Mouse (Mus musculus) lung, postnatal 0 days (tissue): Measurements from ENCODE around the gene Lrp2bp. TPM values are rescaled to one million over a fixed set of nuclear protein-coding genes. Genes with fewer than 3 reads are reported as not detected.

Experiments used
- ATAC-seq: fragments of 200-750 bp; cut with Nextera tagmentation; 2 replicates; pipeline ENCODE4 v1.8.0; 2017; ENCODE audit warnings: moderate library complexity
- DNase-seq: peaks from one replicate; pipeline ENCODE4 v3.0.0-alpha.2; 2016; ENCODE audit warnings: low spot score
- H3K27ac ChIP-seq: fragments of 300-500 bp; sonication (generic); 2 replicates; pipeline ENCODE4 v1.5.1; 2014; ENCODE audit warnings: antibody characterized with exemption, mild to moderate bottlenecking, low read length, mixed read lengths
- H3K27me3 ChIP-seq: fragments of 300-500 bp; sonication (generic); replicated peaks from 2 replicates; pipeline ENCODE4 v1.6.1; 2014; ENCODE audit warnings: low read length, mixed read lengths; ENCODE audit not compliant: insufficient read depth
- H3K36me3 ChIP-seq: fragments of 300-500 bp; sonication (generic); 2 replicates; pipeline ENCODE4 v1.6.1; 2014; ENCODE audit warnings: low read length, mixed read lengths; ENCODE audit not compliant: insufficient read depth
- H3K4me1 ChIP-seq: fragments of 300-500 bp; sonication (generic); 2 replicates; pipeline ENCODE4 v1.6.1; 2014; ENCODE audit warnings: antibody characterized with exemption, low read depth, low read length, mixed read lengths; ENCODE audit not compliant: insufficient read depth
- H3K4me2 ChIP-seq: fragments of 300-500 bp; sonication (generic); replicated peaks from 2 replicates; pipeline ENCODE4 v1.6.1; 2014; ENCODE audit warnings: low read depth, mild to moderate bottlenecking, low read length, moderate library complexity, mixed read lengths
- H3K4me3 ChIP-seq: fragments of 300-500 bp; sonication (generic); 2 replicates; pipeline ENCODE4 v1.5.1; 2014; ENCODE audit warnings: low read depth, low read length
- H3K9ac ChIP-seq: fragments of 300-500 bp; sonication (generic); replicated peaks from 2 replicates; pipeline ENCODE4 v1.6.1; 2014; ENCODE audit warnings: low read depth, mild to moderate bottlenecking
- H3K9me3 ChIP-seq: fragments of 300-500 bp; sonication (generic); 2 replicates; pipeline ENCODE4 v1.6.1; 2016; ENCODE audit warnings: low read length, mixed read lengths
- CTCF ChIP-seq: IDR thresholded peaks from 2 replicates; pipeline ENCODE4 v1.5.1; 2016; ENCODE audit warnings: antibody characterized with exemption, mild to moderate bottlenecking
- EP300 ChIP-seq: IDR thresholded peaks from 2 replicates; pipeline ENCODE4 v1.6.1; 2016; ENCODE audit warnings: antibody characterized with exemption, mild to moderate bottlenecking, control low read depth
- WGBS: fragments of 180-500 bp; shearing (Covaris S2); extraction: QIAGEN DNeasy Blood & Tissue Kit; methylation state at CpG from one replicate; pipeline ENCODE4 v1.1.7; 2014; 5-methylcytosine and 5-hydroxymethylcytosine counted together
- polyA plus RNA-seq: library from polyadenylated mRNA; unstranded; fragments of >200 nt; fragmentation: Nextera tagmentation; extraction: Ambion mirVana; gene quantifications from 2 replicates; pipeline ENCODE4 v1.2.1, GENCODE M21; 2015

Lrp2bp gene
- polyA plus RNA-seq, 1 experiment from 2014 or later: 0.91 TPM

DNA sequence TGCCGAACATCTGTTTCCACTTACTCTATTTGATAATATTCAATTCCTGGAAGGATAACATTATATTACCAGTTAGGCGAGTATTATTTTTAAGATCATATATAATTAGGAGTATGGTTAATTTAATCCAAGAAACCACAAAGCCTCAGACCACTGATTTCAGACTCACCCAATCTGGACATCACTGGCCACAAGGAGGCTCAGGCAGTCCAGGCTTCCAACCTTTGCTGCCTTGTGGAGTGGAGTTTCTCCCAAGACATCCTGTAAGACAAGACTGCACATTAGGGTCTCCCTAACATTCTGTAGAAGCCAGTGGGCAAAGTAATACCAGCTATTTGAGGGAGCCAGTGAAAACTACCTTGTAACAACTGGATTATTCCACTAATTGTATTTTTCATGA, 875 bp upstream of the Lrp2bp start:
- peak overlapping the region; percentile 53; the same call in 1 of the 2 replicates for H3K4me3 ChIP-seq
- no peaks in the 10 kb centered on the region for H3K27me3 ChIP-seq
- H3K9me3 ChIP-seq: no peaks in the 10 kb centered on the region
- H3K9ac ChIP-seq: no peak overlapping the region; the same call in 1 of the 2 replicates
- 61% methylated on average over 2 of the region's 2 CpGs for WGBS
- H3K4me1 ChIP-seq: peaks cover 9% of the 10 kb centered on the region
- ATAC-seq: no peak
- no peak overlapping the region for H3K27ac ChIP-seq
- DNase-seq: peak; percentile 21
- H3K4me2 ChIP-seq: peak overlapping the region; percentile 85
- H3K36me3 ChIP-seq: peaks cover 7% of the 10 kb centered on the region; the same call in 1 of the 2 replicates
- TF ChIP-seq EP300: no peak
- peak; percentile 69 for TF ChIP-seq CTCF

DNA sequence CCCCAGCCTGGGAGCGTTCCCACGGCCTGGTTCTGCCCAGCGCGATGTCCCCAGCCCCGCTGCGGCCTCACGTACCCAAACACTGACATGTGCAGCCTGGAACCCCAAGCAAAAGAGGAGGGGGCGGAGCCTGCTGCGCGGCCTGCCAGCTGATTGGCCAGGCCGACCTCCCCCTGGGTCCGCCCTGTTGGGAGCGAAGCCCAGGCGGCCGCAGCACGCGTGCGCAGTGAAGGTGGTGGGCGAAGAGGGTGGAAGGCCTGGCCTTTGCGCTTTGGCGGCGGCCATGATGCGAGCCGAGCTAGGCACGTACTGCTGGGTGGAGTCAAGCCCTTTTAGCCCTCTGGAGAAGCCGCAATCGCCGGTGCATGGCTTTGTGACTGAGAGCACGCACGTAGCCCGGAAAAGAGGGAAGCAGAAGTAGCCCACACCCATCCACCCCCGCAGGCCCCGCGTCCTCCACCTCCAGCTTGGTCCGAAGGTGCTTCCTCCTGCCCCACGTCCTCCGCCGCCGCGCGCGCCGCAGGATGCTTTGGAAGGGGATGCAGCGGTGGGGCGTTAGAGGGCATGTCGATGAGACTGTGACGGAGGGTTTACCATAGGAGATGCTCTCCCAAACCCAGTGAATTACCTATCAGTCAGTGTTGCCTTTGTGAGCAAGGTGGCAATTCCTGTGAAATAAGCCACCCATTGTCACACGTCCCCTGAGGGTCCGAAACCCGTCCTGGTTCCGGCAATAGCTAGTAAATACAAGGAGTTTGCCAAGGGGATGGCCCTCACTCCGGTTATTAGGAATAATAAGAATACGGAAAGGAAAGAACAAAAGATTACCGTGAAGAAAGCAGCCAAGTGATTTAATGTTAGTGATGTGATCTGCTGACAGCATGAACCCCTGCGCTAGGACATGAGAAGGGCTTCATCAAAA, 942 bp downstream of the Lrp2bp start:
- H3K27ac ChIP-seq: peak overlapping the region; percentile 94
- peak overlapping the region; percentile 71 for H3K9ac ChIP-seq
- peak overlapping the region; percentile 85 for H3K4me2 ChIP-seq
- DNase-seq (peak; percentile 98), ATAC-seq (peak; percentile 99)
- H3K4me1 ChIP-seq: peaks cover 9% of the 10 kb centered on the region
- WGBS: 5% methylated on average over 52 of the region's 55 CpGs
- TF ChIP-seq EP300 (no peak), CTCF (no peak; the same call in 1 of the 2 replicates)
- no peaks in the 10 kb centered on the region for H3K9me3 ChIP-seq
- 0 out of 2 replicates have a peak, but pooled peaks cover 4% of the 10 kb centered on the region for H3K36me3 ChIP-seq
- H3K4me3 ChIP-seq: peak overlapping the region; percentile 53
- H3K27me3 ChIP-seq: no peaks in the 10 kb centered on the region

DNA sequence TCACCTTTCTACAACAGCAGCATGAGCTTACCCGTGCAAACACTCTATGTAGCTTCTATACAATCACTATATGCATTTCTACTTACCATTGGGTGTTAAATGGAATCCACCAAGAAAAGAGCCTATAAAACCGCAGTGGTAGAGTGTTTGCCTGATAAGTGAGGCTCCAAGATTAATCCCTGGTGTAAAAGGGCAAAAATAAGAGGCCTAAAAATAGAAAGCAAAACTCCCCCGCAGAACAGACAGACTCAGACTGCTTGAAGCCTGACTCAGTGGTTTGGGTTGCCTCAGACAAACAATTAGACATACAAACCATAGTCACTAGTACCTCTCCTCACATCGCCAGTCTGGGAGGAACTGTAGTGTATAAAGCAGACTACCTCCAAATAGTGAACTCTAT, 6.5 kb downstream of the Lrp2bp start, which contains the start of gene Ankrd37:
Gene Ankrd37 (minus strand): TSS at position 112 of the 400 bp plus-strand sequence.
- Histone ChIP-seq H3K4me3 (no peak within 1 kb of the TSS), H3K4me2 (no peak within 1 kb of the TSS), H3K36me3 (no peaks in the 10 kb centered on the region), H3K4me1 (peaks cover 6% of the 10 kb centered on the region; the same call in 1 of the 2 replicates), H3K27me3 (no peaks in the 10 kb centered on the region), H3K9me3 (no peaks in the 10 kb centered on the region), H3K27ac (no peak within 1 kb of the TSS), H3K9ac (no peak within 1 kb of the TSS)
- DNase-seq: no peak
- ATAC-seq: no peak
- TF ChIP-seq CTCF (no peak), EP300 (no peak)
- WGBS: 46% methylated on average over 4 of the region's 4 CpGs

DNA sequence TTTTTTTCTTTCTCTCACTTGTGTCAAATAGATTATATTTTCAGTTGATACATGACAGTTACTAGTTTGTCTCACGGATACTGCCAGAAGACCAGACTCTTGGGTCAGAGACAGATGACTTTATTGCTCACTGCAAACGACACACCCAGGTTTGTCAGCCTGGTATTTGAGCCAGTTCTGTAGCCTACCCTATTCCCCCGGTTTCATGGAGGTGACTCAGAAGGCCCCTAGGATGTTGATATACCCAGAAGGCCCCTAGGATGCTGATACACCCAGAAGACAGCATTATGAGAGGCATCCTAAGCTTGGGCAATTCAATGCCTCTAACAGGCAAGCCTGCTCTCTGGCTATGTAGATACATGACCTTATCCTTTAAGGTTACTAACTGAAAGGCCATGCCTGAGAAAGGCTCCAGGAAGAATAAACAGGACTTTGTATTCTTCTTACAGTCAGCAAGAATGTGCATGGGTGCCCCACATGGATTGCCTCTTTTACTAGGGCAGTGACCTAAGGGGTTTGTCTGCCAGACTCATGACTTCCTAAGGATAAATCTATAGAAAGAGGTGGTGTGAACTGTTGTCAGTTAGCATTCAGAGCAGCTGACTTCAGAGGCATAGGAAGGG, 8.1 kb downstream of the Lrp2bp start:
- ATAC-seq (no peak), DNase-seq (no peak)
- no peaks in the 10 kb centered on the region for H3K27me3 ChIP-seq
- H3K9me3 ChIP-seq: no peaks in the 10 kb centered on the region
- no peak overlapping the region for H3K27ac ChIP-seq
- H3K36me3 ChIP-seq: no peaks in the 10 kb centered on the region
- 66% methylated on average over 3 of the region's 3 CpGs for WGBS
- H3K9ac ChIP-seq: no peak overlapping the region
- H3K4me1 ChIP-seq: peaks cover 5% of the 10 kb centered on the region; the same call in 1 of the 2 replicates
- H3K4me2 ChIP-seq: no peak overlapping the region
- H3K4me3 ChIP-seq: no peak overlapping the region
- TF ChIP-seq CTCF: no peak
- TF ChIP-seq EP300: no peak

DNA sequence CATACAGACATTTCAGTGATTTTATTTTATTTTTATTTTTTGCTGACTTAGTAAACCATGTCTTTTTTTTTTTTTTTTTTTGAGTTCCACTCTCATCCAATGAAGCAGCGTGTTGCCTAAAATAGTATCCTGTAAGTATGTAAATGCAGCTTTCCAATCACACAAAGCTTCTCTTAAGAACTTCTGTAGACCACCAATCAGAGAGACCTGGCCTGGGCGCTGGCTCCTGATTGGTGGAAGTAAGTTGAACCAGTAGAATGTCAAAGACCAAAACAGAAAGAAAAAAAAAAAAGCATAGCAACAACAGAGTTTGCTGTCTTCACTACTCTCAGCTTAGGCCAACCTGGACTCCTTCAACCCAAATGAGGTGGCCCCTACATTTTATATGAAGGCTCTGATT, 11.2 kb downstream of the Lrp2bp start:
- no peaks in the 10 kb centered on the region for H3K36me3 ChIP-seq
- H3K27me3 ChIP-seq: no peaks in the 10 kb centered on the region
- no peaks in the 10 kb centered on the region for H3K9me3 ChIP-seq
- WGBS: 52% methylated on average over 2 of the region's 2 CpGs
- H3K9ac ChIP-seq: no peak overlapping the region
- H3K27ac ChIP-seq: peak overlapping the region; percentile 55; the same call in 1 of the 2 replicates
- H3K4me2 ChIP-seq: peak overlapping the region; percentile 33
- H3K4me3 ChIP-seq: no peak overlapping the region
- DNase-seq (peak; percentile 66), ATAC-seq (peak; percentile 57)
- no peak for TF ChIP-seq EP300
- TF ChIP-seq CTCF: no peak
- H3K4me1 ChIP-seq: peaks cover 5% of the 10 kb centered on the region; the same call in 1 of the 2 replicates
